Mouse (Mus musculus): Measurements from ENCODE around the gene Gna15.

DNA sequence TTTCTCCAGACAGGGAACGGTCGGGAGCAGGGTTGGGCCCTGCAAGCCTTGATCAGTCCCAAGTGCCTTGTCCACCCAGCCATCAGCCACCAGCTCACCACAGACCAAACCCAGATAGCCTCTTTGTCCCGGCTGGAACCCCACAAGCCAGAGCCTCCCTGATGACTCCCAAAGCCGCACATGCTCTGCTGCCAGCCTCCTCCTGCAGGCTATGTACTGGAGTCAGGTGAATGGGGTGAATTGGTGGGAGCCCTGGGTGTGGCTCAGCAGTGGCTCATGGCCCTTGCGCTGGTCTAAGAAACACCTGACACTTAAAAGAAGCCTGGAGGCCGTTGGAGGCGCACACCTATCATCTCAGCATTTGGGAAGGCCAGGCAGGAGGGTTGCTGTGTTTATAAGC is 61.1 kb downstream of the Gna15 start:
- TF ChIP-seq CTCF (IDR thresholded peaks at IDR 0.05; ENCODE audit: low read depth, low read length) (no peak), POLR2A (IDR thresholded peaks at IDR 0.05; ENCODE audit: insufficient read depth, low read length) (no peak), EP300 (IDR thresholded peaks at IDR 0.05; ENCODE audit: insufficient read depth, low read depth, low read length) (no peak)

Measured in ES-Bruce4 (cell line).